In genomic region chr13:114987668-114988067, GRCm38 (mm10) we compare ENCODE assay signal across 15 mouse cellular contexts. TPM values are rescaled to one million over a fixed set of nuclear protein-coding genes. Genes with fewer than 3 reads are reported as not detected.
DNase-seq lines count a peak whose midpoint lies in the region; ATAC-seq and TF ChIP-seq lines count a peak whose summit lies in the region.
"Had no signal": no experiment of that assay in that cellular context is flagged by ENCODE, and none has a peak within 500 bp of the region (broad histone marks: within the 10 kb centered on the region; RNA-seq: fewer than 3 reads in every experiment).

No protein-coding gene starts in this region.

- 33% methylated on average over 6 of the region's 6 CpGs for WGBS in heart, adult 2 months
- WGBS in kidney, embryonic 15.5 days: 49% methylated on average over 6 of the region's 6 CpGs
- WGBS in neural tube, embryonic 15.5 days: 46% methylated on average over 6 of the region's 6 CpGs

- H3K4me3 ChIP-seq in heart, adult 2 months: no peak overlapping the region
- H3K4me3 ChIP-seq in kidney, embryonic 15.5 days (replicated peaks): no peak overlapping the region
- no peak overlapping the region for H3K4me3 ChIP-seq in neural tube, embryonic 15.5 days (replicated peaks)
- H3K4me3 ChIP-seq: embryonic facial prominence, embryonic 10.5 days; forebrain, embryonic 13.5 days; heart, embryonic 15.5 days; hindbrain, embryonic 13.5 days had no signal

- TF ChIP-seq EP300 in heart, adult 2 months (IDR thresholded peaks at IDR 0.05; ENCODE audit: insufficient read depth, low read depth, low read length): no peak

- H3K9me3 ChIP-seq in kidney, embryonic 15.5 days (replicated peaks): no peaks in the 10 kb centered on the region
- no peaks in the 10 kb centered on the region for H3K9me3 ChIP-seq in neural tube, embryonic 15.5 days (replicated peaks)
- H3K9me3 ChIP-seq: embryonic facial prominence, embryonic 10.5 days; forebrain, embryonic 13.5 days; heart, embryonic 15.5 days; hindbrain, embryonic 13.5 days had no signal

- no peak for TF ChIP-seq POLR2A in heart, adult 2 months (IDR thresholded peaks at IDR 0.05; ENCODE audit: insufficient read depth, low read depth, low read length)

- TF ChIP-seq CTCF in heart, adult 2 months (IDR thresholded peaks at IDR 0.05): no peak

- DNase-seq in heart, adult 2 months: no peak
- no peak for DNase-seq in heart, postnatal 10 days
- no peak for DNase-seq in kidney, postnatal 10 days
- peak; percentile 21 for DNase-seq in ZHBTc4 (ENCODE audit: low read depth, low spot score)
- peak; percentile 49 for DNase-seq in lung, postnatal 25 days (ENCODE audit: low spot score)
- no peak for DNase-seq in layer of hippocampus, adult 9-10 months (ENCODE audit: low spot score)
- DNase-seq: adrenal gland, postnatal 25 days; cerebellum, adult 2 months had no signal

- intact Hi-C loops in heart, adult 2 months (cut with DNase I): loop anchor here (2.0 to 10.0 kb wide), 3 partner anchors 115 to 1727 kb away; partner anchors contain the start of genes Gm49395 and Itga1
- intact Hi-C loops in heart, postnatal 10 days (cut with DNase I): loop anchor here (2.0 to 5.0 kb wide), 3 partner anchors 113 to 1725 kb away; partner anchors contain the start of genes Gm49395 and Itga1

- H3K79me2 ChIP-seq in heart, adult 2 months (replicated peaks; ENCODE audit: control insufficient read depth, insufficient read depth, low read length): no peaks in the 10 kb centered on the region

- H3K9ac ChIP-seq in heart, adult 2 months (ENCODE audit: low read depth, low read length): no peak overlapping the region
- H3K9ac ChIP-seq in kidney, embryonic 15.5 days: no peak overlapping the region
- H3K9ac ChIP-seq in neural tube, embryonic 15.5 days (replicated peaks): no peak overlapping the region
- H3K9ac ChIP-seq: forebrain, embryonic 13.5 days; heart, embryonic 15.5 days; hindbrain, embryonic 13.5 days had no signal

- H3K27me3 ChIP-seq in heart, adult 2 months (ENCODE audit: control insufficient read depth, insufficient read depth, low read length): no peaks in the 10 kb centered on the region
- H3K27me3 ChIP-seq in kidney, embryonic 15.5 days: no peaks in the 10 kb centered on the region
- no peaks in the 10 kb centered on the region for H3K27me3 ChIP-seq in neural tube, embryonic 15.5 days (replicated peaks)
- H3K27me3 ChIP-seq: forebrain, embryonic 13.5 days; heart, embryonic 15.5 days; hindbrain, embryonic 13.5 days had no signal

- peak overlapping the region; percentile 58 for H3K27ac ChIP-seq in heart, adult 2 months
- 0 out of 2 replicates have a peak overlapping the region, but pooled peaks have one; percentile 3 for H3K27ac ChIP-seq in kidney, embryonic 15.5 days
- no peak overlapping the region for H3K27ac ChIP-seq in neural tube, embryonic 15.5 days (replicated peaks)
- H3K27ac ChIP-seq: embryonic facial prominence, embryonic 10.5 days; forebrain, embryonic 13.5 days; heart, embryonic 15.5 days; hindbrain, embryonic 13.5 days; hindbrain, postnatal 0 days had no signal

- peaks cover 19% of the 10 kb centered on the region for H3K36me3 ChIP-seq in heart, adult 2 months (ENCODE audit: control insufficient read depth, insufficient read depth, low read length)
- 0 out of 2 replicates have a peak, but pooled peaks cover 7% of the 10 kb centered on the region for H3K36me3 ChIP-seq in kidney, embryonic 15.5 days
- no peaks in the 10 kb centered on the region for H3K36me3 ChIP-seq in neural tube, embryonic 15.5 days
- H3K36me3 ChIP-seq: embryonic facial prominence, embryonic 10.5 days; hindbrain, embryonic 13.5 days had no signal

- H3K4me2 ChIP-seq in kidney, embryonic 15.5 days: no peak overlapping the region
- H3K4me2 ChIP-seq in neural tube, embryonic 15.5 days: no peak overlapping the region
- H3K4me2 ChIP-seq: forebrain, embryonic 13.5 days; heart, embryonic 15.5 days; hindbrain, embryonic 13.5 days had no signal

- peaks cover 2% of the 10 kb centered on the region; the same call in 1 of the 2 replicates for H3K4me1 ChIP-seq in heart, adult 2 months (ENCODE audit: control insufficient read depth, insufficient read depth, low read length)
- H3K4me1 ChIP-seq in kidney, embryonic 15.5 days: peaks cover 5% of the 10 kb centered on the region; the same call in 1 of the 2 replicates
- H3K4me1 ChIP-seq in neural tube, embryonic 15.5 days: peaks cover 8% of the 10 kb centered on the region

- no peak for ATAC-seq in kidney, embryonic 15.5 days (replicated peaks; ENCODE audit: low FRiP score)
- no peak for ATAC-seq in neural tube, embryonic 15.5 days (ENCODE audit: low FRiP score)
- ATAC-seq: forebrain, embryonic 13.5 days; hindbrain, postnatal 0 days had no signal

RNA-seq across cellular contexts. Expression of gene Itga2, which starts 55.8 kb away (rescaled TPM):
- total RNA-seq in heart, adult 2 months (2021): 1 to 10 TPM; 1.3 TPM
- polyA plus RNA-seq in heart, adult 2 months (2012; rRNA removed): 0.21 and 0.29 TPM in 2 replicates
- total RNA-seq in heart, postnatal 10 days (2021): 1 to 10 TPM; 2.8 to 3.6 TPM
- 2.8 and 3.1 TPM in 2 replicates for polyA plus RNA-seq in kidney, embryonic 15.5 days (2015; fragmentation: Nextera tagmentation; extraction: Ambion mirVana)
- 1.00 and 1.8 TPM in 2 replicates for polyA plus RNA-seq in neural tube, embryonic 15.5 days (2015; fragmentation: Nextera tagmentation; extraction: Ambion mirVana)

Comparison
In these comparisons a context has a peak if more than half of its experiments do, and no peak if none do; other contexts are left out.
1. DNase-seq: peak in ZHBTc4 (single experiment) and lung, postnatal 25 days (single experiment); none in heart, adult 2 months (0 of 2), heart, postnatal 10 days (0 of 2), kidney, postnatal 10 days (single experiment) and layer of hippocampus, adult 9-10 months (single experiment).